Mouse (Mus musculus): ENCODE results near the gene Tmem132c.

Gene Tmem132c

GRCm38 (mm10) chr5:127286886-127287285 is 45.3 kb downstream of the Tmem132c start:
- no peak for DNase-seq

GRCm38 (mm10) chr5:127289659-127290058 is 48.1 kb downstream of the Tmem132c start:
- no peak for DNase-seq

GRCm38 (mm10) chr5:127290461-127291250 is 49.0 kb downstream of the Tmem132c start:
- peak; percentile 88 to 93 for DNase-seq

GRCm38 (mm10) chr5:127291581-127291980 is 50.0 kb downstream of the Tmem132c start:
- DNase-seq = peak; percentile 29 to 34

GRCm38 (mm10) chr5:127293698-127294097 is 52.1 kb downstream of the Tmem132c start:
- no peak for DNase-seq

- DNase-seq = no peak
Measured at GRCm38 (mm10) chr5:127297461-127297860, 55.9 kb downstream of the Tmem132c start.

GRCm38 (mm10) chr5:127298060-127298459 is 56.5 kb downstream of the Tmem132c start:
- DNase-seq = no peak

GRCm38 (mm10) chr5:127299010-127299409 is 57.4 kb downstream of the Tmem132c start:
- DNase-seq = no peak

GRCm38 (mm10) chr5:127300597-127301254 is 59.1 kb downstream of the Tmem132c start:
- DNase-seq = peak; percentile 68 to 72

- DNase-seq = peak; percentile 37
Measured at GRCm38 (mm10) chr5:127305312-127305711, 63.7 kb downstream of the Tmem132c start.

GRCm38 (mm10) chr5:127305719-127306118 is 64.1 kb downstream of the Tmem132c start:
- DNase-seq = peak; percentile 81 to 82

- DNase-seq = no peak
Measured at GRCm38 (mm10) chr5:127306726-127307125, 65.1 kb downstream of the Tmem132c start.

GRCm38 (mm10) chr5:127310318-127311004 is 68.9 kb downstream of the Tmem132c start:
- no peak for DNase-seq

GRCm38 (mm10) chr5:127311005-127311331 is 69.4 kb downstream of the Tmem132c start:
- DNase-seq = no peak

GRCm38 (mm10) chr5:127313634-127314033 is 72.0 kb downstream of the Tmem132c start:
- DNase-seq = peak; percentile 61 to 71

GRCm38 (mm10) chr5:127319096-127319779 is 77.6 kb downstream of the Tmem132c start:
- no peak for DNase-seq

- no peak for DNase-seq
Measured at GRCm38 (mm10) chr5:127324645-127325044, 83.0 kb downstream of the Tmem132c start.

GRCm38 (mm10) chr5:127336048-127336907 is 94.7 kb downstream of the Tmem132c start:
- peak; percentile 50 to 62 for DNase-seq

GRCm38 (mm10) chr5:127336908-127337265 is 95.3 kb downstream of the Tmem132c start:
- DNase-seq = no peak

GRCm38 (mm10) chr5:127339016-127339435 is 97.4 kb downstream of the Tmem132c start:
- no peak for DNase-seq

GRCm38 (mm10) chr5:127341158-127341557 is 99.5 kb downstream of the Tmem132c start:
- no peak for DNase-seq

GRCm38 (mm10) chr5:127344721-127345120 is 103.1 kb downstream of the Tmem132c start:
- DNase-seq = no peak

Measured in cerebellum, adult 18-20 months (tissue).